Mouse (Mus musculus): Measurements from ENCODE around the gene Tln1. TPM values are rescaled to one million over a fixed set of nuclear protein-coding genes. Genes with fewer than 3 reads are reported as not detected.
A peak's percentile ranks its signal among the peaks of the same experiment; 100 is the strongest.
"Not testable (repeated sequence)": the region's sequence is repeated elsewhere in the genome, so short reads cannot be mapped to it uniquely, and the experiment has no call there.

Tln1 gene
- polyA plus RNA-seq, 1 experiment from 2014 or later = 75.5 TPM

DNA sequence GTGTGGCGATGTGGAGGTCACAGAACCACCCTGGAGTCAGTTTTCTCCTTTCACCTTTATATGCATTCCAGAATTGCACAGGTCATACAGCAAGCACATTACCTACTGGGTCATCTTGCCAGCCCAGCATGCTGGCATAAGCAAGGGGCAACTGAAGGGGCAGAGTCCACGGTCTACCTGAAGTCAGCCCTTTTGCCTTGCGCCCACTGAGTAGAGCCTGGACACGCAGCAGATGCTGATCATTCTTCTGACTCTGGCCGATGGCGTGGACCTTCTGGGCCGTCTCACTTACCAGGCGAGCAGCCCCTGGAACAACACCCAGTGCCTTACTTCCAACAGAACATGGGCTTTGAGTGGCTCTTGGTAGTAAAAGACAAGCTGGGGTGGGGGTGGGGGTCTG lies 65.1 kb downstream of the Tln1 start:
- Histone ChIP-seq H3K4me1 (peaks cover 61% of the 10 kb centered on the region), H3K4me2 (peak overlapping the region; percentile 82), H3K9me3 (replicated peaks) (no peaks in the 10 kb centered on the region), H3K4me3 (peak overlapping the region; percentile 79), H3K9ac (peak overlapping the region; percentile 88), H3K27me3 (replicated peaks) (no peaks in the 10 kb centered on the region), H3K36me3 (peaks cover 36% of the 10 kb centered on the region), H3K27ac (no peak overlapping the region)
- ATAC-seq = no peak
- 85% methylated on average over 8 of the region's 8 CpGs for WGBS (ENCODE audit: insufficient replicate concordance)

DNA sequence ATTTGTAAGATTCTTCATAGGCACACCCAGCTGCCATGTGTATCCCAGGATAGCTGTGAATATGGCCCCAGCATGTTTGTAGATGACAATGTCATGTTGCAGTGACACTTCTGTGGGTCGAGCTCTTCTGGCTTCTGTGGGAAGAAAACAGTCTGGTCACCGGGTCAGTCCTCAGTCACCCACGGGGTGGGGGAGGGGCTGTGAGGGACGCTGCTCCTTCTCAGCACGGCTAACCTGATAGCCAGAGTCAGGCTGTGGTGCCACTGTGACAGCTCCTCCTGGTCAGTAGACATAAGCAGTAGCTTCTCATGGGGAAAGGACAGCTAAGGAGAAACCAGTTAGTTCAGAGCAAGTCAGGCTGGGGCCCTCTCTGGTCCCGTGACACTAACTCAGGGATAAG lies 65.9 kb downstream of the Tln1 start:
- H3K36me3 ChIP-seq = peaks cover 36% of the 10 kb centered on the region
- 65% methylated on average over 6 of the region's 6 CpGs for WGBS (ENCODE audit: insufficient replicate concordance)
- H3K9me3 ChIP-seq (replicated peaks) = no peaks in the 10 kb centered on the region
- no peaks in the 10 kb centered on the region for H3K27me3 ChIP-seq (replicated peaks)
- no peak for ATAC-seq
- no peak overlapping the region for H3K27ac ChIP-seq
- H3K4me3 ChIP-seq = no peak overlapping the region
- H3K4me2 ChIP-seq = no peak overlapping the region
- peaks cover 67% of the 10 kb centered on the region for H3K4me1 ChIP-seq
- H3K9ac ChIP-seq = no peak overlapping the region

DNA sequence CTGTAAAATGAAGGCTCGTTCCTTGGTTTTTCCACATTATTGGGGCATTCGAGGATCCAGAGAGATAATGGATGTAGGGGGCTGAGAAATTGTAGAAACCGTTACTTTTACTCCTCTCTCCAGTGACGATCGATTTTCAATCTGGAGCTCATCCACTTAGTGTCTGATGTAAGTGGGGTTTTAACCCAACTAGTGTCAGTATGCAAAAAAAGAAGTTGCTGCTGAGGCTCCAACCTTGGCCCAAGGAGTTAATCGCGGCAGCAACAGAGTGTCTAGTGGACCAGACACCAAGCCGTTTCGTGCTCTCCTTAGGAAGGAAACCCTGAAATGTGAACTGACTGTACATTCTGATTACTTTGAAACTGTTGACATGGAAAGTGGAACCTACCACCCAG lies 68.6 kb downstream of the Tln1 start:
- ATAC-seq = no peak
- Histone ChIP-seq H3K4me3 (peak overlapping the region; percentile 88), H3K9ac (peak overlapping the region; percentile 90), H3K4me2 (peak overlapping the region; percentile 88), H3K36me3 (peaks cover 36% of the 10 kb centered on the region), H3K9me3 (replicated peaks) (no peaks in the 10 kb centered on the region), H3K4me1 (peaks cover 71% of the 10 kb centered on the region), H3K27me3 (replicated peaks) (no peaks in the 10 kb centered on the region), H3K27ac (peak overlapping the region; percentile 89)
- 1% methylated on average over 9 of the region's 9 CpGs for WGBS (ENCODE audit: insufficient replicate concordance)

DNA sequence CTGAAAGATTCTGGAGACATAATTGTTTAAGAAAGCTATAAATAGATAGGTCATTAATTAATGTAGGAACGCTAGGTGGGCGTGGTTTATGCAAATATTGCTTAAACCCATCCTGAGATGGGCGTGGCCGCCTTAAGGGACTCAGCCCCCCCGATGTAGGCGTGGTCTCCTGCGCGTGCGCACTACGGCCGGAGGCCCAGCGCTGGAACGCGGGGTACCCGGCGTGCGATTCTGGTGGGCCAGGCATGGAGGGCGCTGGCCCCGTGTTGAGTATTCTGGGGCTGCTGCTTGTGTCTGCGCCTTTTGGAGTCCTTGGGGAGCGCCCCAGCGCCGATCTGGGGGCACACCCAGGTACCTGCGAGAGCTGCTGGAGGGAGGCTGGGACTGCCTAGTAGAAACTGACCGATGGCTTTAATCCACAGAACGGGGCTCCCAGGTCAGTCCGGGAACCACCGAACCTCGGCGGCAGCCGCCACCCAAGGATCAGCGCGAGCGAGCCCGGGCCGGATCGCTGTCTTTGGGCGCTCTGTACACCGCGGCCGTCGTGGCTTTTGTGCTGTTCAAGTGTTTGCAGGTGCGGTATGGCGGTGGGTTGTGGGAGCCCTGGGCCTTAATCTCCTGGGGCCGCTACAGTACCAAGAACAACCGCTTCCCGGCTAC lies 69.2 kb downstream of the Tln1 start:
- Histone ChIP-seq H3K27me3 (replicated peaks) (no peaks in the 10 kb centered on the region), H3K4me2 (peak overlapping the region; percentile 88), H3K27ac (peak overlapping the region; percentile 89), H3K4me1 (peaks cover 68% of the 10 kb centered on the region), H3K4me3 (peak overlapping the region; percentile 88), H3K9me3 (replicated peaks) (no peaks in the 10 kb centered on the region), H3K9ac (peak overlapping the region; percentile 90), H3K36me3 (peaks cover 36% of the 10 kb centered on the region)
- ATAC-seq = peak; percentile 82
- WGBS (ENCODE audit: insufficient replicate concordance) = under 1% methylated on average over 47 of the region's 47 CpGs

DNA sequence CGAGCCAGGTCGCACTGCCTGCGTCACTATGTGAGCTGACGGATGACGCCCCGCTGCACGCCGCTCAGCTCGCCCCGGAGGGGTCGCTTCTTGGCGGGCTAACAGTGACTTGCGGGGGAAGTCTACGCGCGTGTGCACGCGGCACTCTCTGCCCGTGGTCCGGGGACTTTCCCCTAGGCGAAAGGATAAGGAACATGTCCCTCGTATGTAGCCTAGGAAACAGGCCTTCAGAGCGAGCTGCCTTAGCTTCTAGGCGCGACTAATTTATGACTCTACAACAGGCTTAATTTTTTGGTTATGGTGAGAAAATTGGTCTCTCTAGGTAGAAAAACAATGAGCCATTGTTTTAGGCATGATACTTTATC lies 69.7 kb downstream of the Tln1 start, which contains the start of gene Ccdc107:
Gene Ccdc107 (plus strand): TSS at position 80 of the 365 bp plus-strand sequence.
- peaks cover 63% of the 10 kb centered on the region for H3K4me1 ChIP-seq
- H3K27me3 ChIP-seq (replicated peaks) = no peaks in the 10 kb centered on the region
- WGBS (ENCODE audit: insufficient replicate concordance) = under 1% methylated on average over 25 of the region's 25 CpGs
- peak within 1 kb of the TSS; percentile 90 for H3K9ac ChIP-seq
- peak within 1 kb of the TSS; percentile 89 for H3K27ac ChIP-seq
- peak within 1 kb of the TSS; percentile 88 for H3K4me3 ChIP-seq
- ATAC-seq = peak; percentile 98
- no peaks in the 10 kb centered on the region for H3K9me3 ChIP-seq (replicated peaks)
- H3K4me2 ChIP-seq = peak within 1 kb of the TSS; percentile 88
- H3K36me3 ChIP-seq = peaks cover 31% of the 10 kb centered on the region

DNA sequence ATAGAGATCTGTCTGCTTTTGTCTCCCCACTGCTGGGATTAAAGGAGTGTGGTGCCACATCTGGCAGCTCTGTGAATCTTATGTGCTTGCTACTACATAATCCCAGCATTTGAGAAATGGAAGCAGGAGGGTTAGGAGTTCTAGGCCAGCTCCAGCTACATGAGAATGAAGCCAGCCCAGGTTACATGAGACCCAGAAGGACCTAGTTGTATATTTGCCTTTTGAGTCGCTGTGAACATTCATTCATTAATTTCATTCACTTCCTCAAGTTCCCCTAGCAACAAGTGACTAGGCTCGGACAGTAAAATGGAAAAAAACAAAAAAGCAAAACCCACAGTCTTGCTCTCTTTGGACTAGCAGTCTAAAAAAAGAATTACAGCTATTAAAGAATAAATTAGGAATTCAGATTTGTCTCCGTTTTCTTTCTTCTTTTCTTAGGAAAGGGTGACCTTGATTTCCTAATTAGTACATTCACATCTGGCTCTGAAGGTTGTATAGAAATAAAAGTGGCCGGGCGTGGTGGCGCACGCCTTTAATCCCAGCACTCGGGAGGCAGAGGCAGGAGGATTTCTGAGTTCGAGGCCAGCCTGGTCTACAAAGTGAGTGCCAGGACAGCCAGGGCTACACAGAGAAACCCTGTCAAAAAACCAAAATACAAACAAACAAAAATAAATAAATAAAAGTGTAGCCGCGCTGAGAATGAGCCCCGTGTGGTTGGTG lies 70.2 kb downstream of the Tln1 start:
- peak overlapping the region; percentile 88 for H3K4me2 ChIP-seq
- H3K27ac ChIP-seq = peak overlapping the region; percentile 89
- H3K4me3 ChIP-seq = peak overlapping the region; percentile 88
- 0 out of 2 replicates have a peak overlapping the region, but pooled peaks have one; percentile 17 for H3K9ac ChIP-seq
- H3K36me3 ChIP-seq = peaks cover 25% of the 10 kb centered on the region
- peaks cover 58% of the 10 kb centered on the region for H3K4me1 ChIP-seq
- ATAC-seq = no peak
- H3K9me3 ChIP-seq (replicated peaks) = no peaks in the 10 kb centered on the region
- 39% methylated on average over 12 of the region's 12 CpGs for WGBS (ENCODE audit: insufficient replicate concordance)
- H3K27me3 ChIP-seq (replicated peaks) = no peaks in the 10 kb centered on the region

DNA sequence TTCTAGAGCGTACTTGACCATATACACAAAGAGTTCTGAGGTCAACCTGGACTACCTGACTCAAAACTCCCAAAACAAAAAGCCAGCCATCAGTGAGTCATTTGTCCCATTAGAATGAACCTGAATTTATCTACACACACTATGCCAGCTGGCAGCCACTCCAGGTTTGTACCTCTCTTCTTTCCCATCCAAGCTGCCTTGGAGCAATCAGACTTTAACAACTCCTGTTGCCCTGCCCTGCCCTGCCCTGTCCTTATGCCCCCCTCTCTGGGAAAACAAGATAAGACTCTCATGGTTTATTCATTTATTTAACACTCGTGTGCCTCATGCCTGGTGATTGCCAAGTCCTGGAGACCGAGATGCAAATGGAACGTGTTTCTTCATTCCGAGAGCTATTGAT lies 71.7 kb downstream of the Tln1 start:
- H3K9me3 ChIP-seq (replicated peaks) = no peaks in the 10 kb centered on the region
- WGBS (ENCODE audit: insufficient replicate concordance) = 71% methylated on average over 5 of the region's 5 CpGs
- H3K9ac ChIP-seq = no peak overlapping the region
- H3K4me1 ChIP-seq = peaks cover 50% of the 10 kb centered on the region
- H3K4me2 ChIP-seq = peak overlapping the region; percentile 13
- no peak overlapping the region for H3K4me3 ChIP-seq
- no peak for ATAC-seq
- H3K27me3 ChIP-seq (replicated peaks) = no peaks in the 10 kb centered on the region
- peak overlapping the region; percentile 40; the same call in 1 of the 2 replicates for H3K27ac ChIP-seq
- peaks cover 11% of the 10 kb centered on the region for H3K36me3 ChIP-seq

DNA sequence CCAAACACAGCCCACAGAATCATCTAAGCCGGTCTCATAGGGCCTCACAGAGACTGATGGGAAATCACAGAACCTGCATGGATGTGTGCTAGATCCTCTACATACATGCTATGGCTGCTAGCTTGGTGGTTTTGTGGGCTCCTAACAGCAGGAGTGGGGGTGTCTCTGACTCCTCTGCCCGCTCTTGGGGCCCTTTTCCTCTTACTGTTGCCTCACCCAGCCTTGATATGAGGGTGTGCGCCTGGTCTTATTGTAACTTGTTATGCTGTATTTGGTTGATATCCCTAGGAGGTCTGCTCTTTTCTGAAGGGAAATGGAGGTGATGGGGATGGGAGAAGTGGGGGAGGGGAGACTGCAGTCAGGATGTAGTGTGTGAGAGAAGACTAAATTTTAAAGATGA lies 72.9 kb downstream of the Tln1 start:
- Histone ChIP-seq H3K9ac (no peak overlapping the region), H3K4me3 (no peak overlapping the region), H3K36me3 (no peaks in the 10 kb centered on the region), H3K4me1 (peaks cover 38% of the 10 kb centered on the region), H3K9me3 (replicated peaks) (no peaks in the 10 kb centered on the region), H3K4me2 (no peak overlapping the region), H3K27me3 (replicated peaks) (no peaks in the 10 kb centered on the region), H3K27ac (no peak overlapping the region)
- WGBS (ENCODE audit: insufficient replicate concordance) = 82% methylated on average over 3 of the region's 3 CpGs
- no peak for ATAC-seq

DNA sequence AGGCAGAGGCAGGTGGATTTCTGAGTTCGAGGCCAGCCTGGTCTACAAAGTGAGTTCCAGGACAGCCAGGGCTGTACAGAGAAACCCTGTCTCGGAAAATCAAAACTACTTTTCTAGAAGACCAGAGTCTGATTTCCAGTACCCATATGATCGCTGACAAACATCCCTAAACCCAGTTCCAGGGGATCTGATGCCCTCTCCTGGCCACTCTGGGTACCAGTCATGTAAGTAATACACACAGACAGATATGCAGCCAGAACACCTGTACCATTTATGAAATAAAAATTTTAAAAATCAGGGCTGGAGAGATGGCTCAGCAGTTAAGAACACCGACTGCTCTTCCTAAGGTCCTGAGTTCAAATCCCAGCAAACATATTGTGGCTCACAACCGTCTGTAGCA lies 76.8 kb downstream of the Tln1 start:
- H3K4me2 ChIP-seq; H3K27me3 ChIP-seq (replicated peaks); H3K27ac ChIP-seq; H3K9ac ChIP-seq; H3K4me3 ChIP-seq; H3K36me3 ChIP-seq; ATAC-seq; H3K9me3 ChIP-seq (replicated peaks): not testable (repeated sequence)
- 75% methylated on average over 5 of the region's 5 CpGs for WGBS (ENCODE audit: insufficient replicate concordance)
- peaks cover 14% of the 10 kb centered on the region for H3K4me1 ChIP-seq

DNA sequence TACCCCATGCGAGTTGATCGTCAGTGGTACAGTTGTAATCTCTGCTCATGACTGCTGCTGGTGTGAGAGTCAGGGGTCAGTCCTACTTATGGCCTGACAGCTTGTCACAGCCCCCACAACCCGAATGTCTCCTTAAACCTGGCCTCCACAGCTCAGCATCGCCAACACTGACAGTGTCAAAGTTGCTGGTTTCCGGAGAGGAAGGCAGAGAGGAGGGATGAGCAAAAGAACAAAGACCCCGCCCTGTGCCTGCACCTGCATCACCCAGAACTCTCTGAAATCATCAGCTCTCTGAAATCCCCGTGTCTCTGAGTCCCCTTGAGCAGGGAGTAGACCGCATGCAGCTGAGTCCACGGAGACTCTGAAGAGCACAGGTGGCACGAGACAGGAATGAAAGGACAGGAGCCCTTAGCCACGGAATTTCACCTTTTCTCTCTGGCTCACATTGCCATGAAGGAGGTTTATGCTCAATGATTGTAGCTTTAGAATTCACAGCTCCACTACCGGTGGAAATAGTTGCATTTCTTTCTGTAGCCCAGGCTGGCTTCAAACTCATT lies 78.9 kb downstream of the Tln1 start, which contains the start of gene Sit1:
Gene Sit1 (minus strand): TSS at position 200 of the 557 bp plus-strand sequence.
- Histone ChIP-seq H3K9ac (no peak within 1 kb of the TSS), H3K4me3 (no peak within 1 kb of the TSS), H3K4me2 (no peak within 1 kb of the TSS), H3K27me3 (replicated peaks) (no peaks in the 10 kb centered on the region), H3K36me3 (no peaks in the 10 kb centered on the region), H3K27ac (no peak within 1 kb of the TSS), H3K4me1 (peaks cover 10% of the 10 kb centered on the region), H3K9me3 (replicated peaks) (no peaks in the 10 kb centered on the region)
- 42% methylated on average over 12 of the region's 12 CpGs for WGBS (ENCODE audit: insufficient replicate concordance)
- ATAC-seq = no peak

DNA sequence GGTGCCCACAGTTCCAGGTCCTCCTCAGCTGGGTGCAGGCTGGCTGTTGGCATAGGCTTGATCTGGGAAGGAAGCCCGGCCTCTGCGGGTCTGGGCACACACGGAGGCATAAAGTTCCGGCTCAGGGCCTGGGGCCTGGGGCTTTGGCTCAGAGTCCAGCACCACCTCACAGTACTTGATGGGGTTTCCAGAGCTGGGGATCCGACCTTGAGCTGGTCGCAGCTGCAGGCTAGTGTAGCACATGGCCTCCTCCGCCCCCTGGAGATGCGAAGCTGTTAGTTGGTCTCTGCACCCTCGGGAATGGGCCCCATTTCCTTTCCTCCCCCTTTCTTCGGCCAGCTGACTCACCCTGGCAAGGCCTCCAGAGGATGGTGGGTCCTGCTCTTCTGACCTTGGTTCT lies 79.9 kb downstream of the Tln1 start:
- H3K27ac ChIP-seq = no peak overlapping the region
- no peak for ATAC-seq

DNA sequence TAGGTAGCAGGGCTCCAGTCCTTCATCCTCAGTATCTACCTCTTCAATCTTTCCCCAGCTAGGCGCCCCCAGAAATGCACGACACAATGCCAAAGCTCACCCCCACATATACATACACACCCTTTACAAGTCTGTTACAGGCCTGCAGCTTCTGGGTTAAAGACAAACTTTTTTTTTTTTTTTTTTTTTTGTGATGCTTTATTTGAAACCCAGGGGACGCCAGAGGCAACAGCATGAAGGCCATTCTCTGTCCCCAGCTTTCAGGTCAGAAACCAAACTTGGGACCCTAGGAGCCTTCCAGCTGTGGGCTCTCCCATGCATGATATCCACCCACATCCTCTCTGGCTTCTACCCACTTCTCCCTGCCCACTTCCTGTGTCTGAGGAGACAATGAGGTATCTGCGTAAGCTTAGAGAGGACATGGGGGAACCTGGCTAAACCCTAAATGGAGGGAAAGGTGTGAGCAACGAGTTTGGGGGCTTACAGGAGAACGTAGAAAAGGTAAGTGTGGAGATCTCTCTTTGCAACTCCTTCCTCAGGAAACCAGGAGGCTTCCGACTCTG lies 80.5 kb downstream of the Tln1 start:
- no peak overlapping the region for H3K9ac ChIP-seq
- H3K27me3 ChIP-seq (replicated peaks) = no peaks in the 10 kb centered on the region
- no peaks in the 10 kb centered on the region for H3K36me3 ChIP-seq
- H3K4me2 ChIP-seq = no peak overlapping the region
- no peaks in the 10 kb centered on the region for H3K9me3 ChIP-seq (replicated peaks)
- H3K4me1 ChIP-seq = peaks cover 17% of the 10 kb centered on the region
- WGBS (ENCODE audit: insufficient replicate concordance) = 38% methylated on average over 7 of the region's 7 CpGs
- ATAC-seq = no peak
- no peak overlapping the region for H3K4me3 ChIP-seq
- H3K27ac ChIP-seq = no peak overlapping the region

More for the DNA sequence above, 79.9 kb downstream of the Tln1 start:
- WGBS (ENCODE audit: insufficient replicate concordance) = 49% methylated on average over 10 of the region's 10 CpGs
- Histone ChIP-seq H3K4me3 (no peak overlapping the region), H3K36me3 (no peaks in the 10 kb centered on the region), H3K4me2 (no peak overlapping the region), H3K4me1 (peaks cover 17% of the 10 kb centered on the region), H3K9me3 (replicated peaks) (no peaks in the 10 kb centered on the region), H3K27me3 (replicated peaks) (no peaks in the 10 kb centered on the region), H3K9ac (no peak overlapping the region)

All from liver, embryonic 12.5 days (tissue).